Mouse (Mus musculus): Measurements from ENCODE around the gene Lypd5.
"Not testable (repeated sequence)": the region's sequence is repeated elsewhere in the genome, so short reads cannot be mapped to it uniquely, and the experiment has no call there.

Lypd5 gene

DNA sequence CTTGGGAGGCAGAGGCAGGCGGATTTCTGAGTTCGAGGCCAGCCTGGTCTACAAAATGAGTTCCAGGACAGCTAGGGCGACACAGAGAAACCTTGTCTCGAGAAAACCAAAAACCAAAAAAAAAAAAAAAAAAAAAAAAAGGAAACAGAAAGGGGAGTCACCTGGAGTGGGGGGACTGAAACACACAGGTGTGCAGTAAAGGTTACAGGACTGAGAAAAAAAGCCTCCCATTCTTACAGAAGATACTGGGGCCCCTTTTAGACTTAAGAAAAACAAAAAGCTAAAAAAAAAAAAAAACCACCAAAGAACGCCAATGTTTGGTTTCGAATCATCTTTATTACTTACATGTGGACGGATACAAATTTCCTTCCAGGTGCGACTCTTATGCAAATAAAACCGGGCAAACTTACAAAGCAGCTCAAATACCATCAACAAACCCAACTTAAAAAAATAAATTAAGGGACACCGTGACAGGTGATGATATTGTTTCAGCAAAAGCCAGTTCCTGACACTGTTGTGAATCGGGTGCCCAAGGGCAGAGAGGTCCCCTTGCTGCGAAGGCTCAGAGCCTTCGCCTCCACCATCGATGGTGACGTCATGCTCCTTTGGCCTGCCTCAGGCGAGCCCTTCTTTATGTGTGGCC, 33.9 kb downstream of the Lypd5 start:
- DNase-seq (ENCODE audit: extremely low spot score, low spot score), result no peak

DNA sequence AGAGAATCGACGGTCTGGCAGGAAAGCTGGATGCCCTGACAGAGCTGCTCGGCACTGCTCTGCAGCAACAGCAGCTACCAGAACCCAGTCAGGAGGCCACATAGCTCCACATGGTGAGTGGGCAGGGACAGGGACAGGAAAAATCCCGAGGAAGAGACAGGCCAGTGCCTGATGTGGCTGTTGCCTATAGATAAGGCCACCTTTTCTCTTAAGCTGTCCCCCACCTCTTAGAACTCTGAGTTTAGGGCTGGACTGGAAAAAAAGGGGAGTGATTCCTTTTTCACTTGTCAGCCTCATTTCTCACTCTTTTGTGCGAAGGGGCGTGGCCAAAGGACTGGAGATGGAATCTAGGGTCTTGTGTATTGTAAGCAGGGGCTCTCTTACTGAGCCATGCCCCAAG, 35.1 kb downstream of the Lypd5 start:
- no peak for DNase-seq (ENCODE audit: extremely low spot score, low spot score)

DNA sequence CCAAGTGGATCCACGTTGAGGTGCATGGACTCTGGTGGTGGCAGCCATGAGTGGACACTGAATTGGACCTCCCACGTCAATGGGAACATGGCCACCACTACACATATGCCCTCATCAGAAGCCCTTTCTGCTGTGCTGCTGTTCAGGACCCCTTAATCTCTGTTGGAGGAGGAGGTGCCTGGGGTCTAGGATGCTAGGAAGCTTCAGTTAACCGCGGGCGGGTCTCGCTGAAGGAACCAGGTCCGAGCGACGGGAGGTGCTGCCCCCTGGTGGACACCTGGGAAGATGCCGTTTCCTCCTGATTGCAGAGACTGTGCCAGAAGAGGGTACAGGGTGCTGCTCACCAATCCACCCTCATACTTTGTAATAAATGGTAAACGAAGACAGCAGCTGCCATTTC, 35.8 kb downstream of the Lypd5 start:
- peak; percentile 84 for DNase-seq (ENCODE audit: extremely low spot score, low spot score)

DNA sequence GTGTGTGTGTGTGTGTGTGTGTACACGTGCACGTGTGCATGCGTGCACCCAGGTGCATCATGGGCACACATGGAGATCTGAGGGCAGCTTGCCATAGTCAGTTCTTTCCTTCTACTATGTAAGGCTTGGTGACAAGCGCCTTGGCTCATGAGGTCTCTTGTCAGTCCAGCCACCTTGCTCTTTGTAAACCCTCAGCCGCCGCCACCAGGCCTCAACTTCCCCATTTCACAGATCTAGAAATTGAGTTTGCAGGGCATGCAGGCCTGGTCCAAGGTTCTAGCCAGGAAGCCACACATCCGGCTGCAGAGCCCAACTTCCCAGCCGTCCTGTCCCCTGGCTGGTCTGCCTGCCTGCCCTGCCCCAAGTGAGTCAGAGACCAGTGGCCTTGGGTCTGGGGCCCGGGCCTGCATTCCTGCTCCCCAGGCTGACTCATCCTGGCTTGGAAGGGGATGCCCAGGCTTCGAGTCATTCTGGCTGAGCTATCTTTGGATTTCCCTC, 38.1 kb downstream of the Lypd5 start:
- DNase-seq (ENCODE audit: extremely low spot score, low spot score), result no peak

DNA sequence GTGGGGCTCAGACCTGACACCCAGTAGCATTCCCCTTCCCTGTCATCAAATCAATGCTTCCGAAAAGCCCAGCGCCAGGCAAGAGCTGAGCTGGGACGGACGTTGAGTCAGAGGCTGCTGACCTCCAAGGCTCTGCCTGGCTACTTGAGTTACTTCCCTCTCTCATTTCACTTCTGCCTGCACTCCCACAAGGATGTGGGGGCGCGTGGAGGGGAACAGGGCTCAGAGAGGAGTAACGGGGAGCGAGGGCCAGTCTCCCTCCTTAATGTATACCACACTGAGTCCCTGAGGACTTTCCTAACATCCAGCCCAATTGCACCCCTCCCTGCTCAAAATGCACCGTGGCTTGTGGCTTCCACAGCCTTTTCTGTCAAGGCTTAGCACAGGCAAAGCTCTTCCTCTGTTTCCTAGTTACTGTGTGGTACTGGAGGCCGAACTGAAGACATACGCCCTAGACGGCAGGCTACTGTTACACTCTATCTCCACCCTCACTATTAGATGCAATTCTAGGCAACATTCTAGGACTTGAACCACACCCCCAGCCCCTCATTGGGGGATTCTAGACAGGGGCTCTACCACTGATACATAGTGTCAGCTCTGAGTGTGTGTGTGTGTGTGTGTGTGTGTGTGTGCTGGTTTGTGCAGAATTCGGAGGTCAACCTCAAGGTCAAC, 40.7 kb downstream of the Lypd5 start:
- DNase-seq (ENCODE audit: extremely low spot score, low spot score), result no peak

DNA sequence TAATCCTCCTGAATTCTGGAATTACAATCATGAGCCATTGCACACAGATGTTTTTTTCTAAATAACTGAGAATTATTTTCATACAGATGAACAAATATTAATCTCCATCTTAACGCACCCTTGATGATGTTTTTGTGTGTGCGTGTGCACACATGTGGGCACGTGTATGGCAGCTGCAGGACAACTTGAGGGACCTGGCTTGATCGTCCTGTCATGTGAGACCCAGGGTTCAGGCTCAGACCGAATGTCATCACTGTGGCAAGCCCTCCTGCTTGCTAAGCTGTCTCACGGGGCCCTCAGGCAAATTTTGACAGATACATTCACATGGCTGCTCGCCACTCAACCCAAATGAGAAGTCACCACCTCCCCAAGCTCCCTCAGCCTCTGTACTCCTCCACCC, 41.5 kb downstream of the Lypd5 start:
- DNase-seq (ENCODE audit: extremely low spot score, low spot score), result no peak

DNA sequence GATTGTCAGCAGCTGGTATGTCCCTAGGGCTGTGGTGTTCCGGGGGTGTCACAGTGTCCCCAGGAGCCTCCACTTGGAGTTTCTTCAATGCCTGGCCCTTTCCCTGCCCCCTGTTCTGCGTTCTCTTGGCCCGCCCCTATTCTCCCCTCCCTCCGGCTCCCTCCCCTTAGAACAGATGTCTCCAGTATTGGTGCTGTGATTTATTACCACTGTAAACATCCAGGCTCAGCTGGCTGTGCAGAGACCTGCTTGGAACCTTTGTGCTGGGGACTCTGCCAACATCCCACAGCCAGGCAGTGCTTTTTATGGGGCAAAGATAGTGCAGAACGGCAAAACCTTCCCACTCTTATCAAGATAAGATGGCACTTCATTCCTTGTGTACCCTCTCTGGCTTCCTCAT, 42.1 kb downstream of the Lypd5 start:
- peak; percentile 57 for DNase-seq (ENCODE audit: extremely low spot score, low spot score)

DNA sequence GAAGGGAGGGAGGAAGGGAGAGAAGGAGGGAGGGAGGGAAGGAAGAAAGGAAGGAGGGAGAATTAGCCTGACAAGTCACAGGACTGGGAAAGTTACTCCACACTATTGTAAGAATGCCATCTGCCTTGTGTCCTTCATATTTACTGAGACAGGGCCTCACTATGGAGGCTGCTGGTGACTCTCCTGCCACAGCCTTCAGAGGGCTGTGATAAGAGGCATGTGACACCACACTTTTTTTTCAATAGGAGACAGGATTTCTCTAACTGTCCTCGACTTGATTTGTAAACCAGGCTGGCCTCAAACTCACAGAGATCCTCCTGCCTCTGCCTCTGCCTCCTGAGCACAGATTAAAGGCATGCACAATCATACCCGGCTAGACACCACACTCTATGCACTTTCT, 42.7 kb downstream of the Lypd5 start:
- DNase-seq (ENCODE audit: extremely low spot score, low spot score), result no peak

DNA sequence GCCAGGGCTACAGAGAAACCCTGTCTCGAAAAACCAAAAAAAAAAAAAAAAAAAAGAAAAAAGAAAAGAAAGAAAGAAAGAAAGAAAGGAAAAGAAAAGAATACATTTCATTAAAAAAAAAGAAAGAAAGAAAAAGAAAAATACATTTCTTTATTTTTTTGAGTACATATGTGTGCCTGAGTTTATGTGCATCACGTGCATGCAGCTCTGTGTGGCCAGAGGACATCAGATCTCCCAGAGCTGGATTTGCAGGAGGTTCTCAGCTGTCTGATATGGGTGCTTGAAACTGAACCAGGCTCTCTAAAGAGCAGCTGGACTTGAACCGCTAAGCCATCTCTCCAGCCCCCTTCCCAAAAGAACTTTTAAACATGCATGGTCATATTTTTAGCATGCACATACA, 45.1 kb downstream of the Lypd5 start:
- DNase-seq (ENCODE audit: extremely low spot score, low spot score), result no peak

DNA sequence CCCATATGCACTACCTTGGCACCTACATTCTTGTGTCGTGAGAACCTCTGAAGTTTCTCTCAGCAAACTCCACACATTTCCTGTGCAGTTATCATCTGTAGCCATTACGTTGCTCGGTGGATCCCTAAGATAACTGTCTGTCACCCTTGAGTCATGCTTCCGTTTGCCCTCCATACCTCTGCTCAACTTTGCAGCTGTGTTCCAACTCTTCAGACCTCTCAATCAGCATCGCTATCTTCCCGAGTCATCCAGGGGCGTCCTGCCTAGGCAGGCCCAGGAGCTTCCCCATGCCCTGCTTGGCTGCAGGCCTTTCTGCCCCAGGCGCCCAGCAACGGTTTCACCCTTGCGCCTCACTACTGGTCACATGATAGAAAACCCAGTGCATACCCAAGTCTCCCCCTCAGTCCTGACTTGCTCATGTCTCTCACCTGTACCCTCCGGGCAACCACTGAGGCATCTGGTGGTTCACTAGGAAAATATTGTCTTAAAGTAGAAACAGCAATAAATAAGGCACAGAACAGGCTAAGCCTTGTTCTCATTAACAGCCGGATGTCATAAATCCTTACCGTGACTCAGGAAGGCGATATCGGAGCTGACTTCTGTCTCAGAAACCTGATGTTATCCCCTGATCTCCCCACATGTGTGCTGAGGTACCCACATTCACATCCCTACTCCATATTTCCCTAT, 45.6 kb downstream of the Lypd5 start:
- no peak for DNase-seq (ENCODE audit: extremely low spot score, low spot score)

DNA sequence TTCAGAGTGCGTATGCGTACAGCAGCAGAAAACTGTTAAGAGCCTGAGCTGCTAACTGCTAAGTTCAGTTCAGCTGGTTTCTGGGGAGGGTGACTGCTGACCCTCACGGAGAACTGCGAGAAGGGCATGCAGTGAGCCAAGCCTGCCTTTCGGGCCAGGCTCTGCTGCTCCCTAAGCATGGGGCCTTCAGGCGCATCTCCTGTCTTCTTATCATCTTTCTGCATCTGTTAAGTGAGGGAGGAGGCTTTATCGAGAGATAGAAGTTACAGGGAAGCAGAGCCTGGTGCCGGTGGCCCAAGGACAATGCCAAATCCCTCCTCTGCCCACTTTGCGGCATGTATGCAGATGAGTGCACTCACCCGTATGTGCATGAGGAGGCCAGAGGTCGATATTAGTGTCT, 47.8 kb downstream of the Lypd5 start:
- DNase-seq (ENCODE audit: extremely low spot score, low spot score), result no peak

DNA sequence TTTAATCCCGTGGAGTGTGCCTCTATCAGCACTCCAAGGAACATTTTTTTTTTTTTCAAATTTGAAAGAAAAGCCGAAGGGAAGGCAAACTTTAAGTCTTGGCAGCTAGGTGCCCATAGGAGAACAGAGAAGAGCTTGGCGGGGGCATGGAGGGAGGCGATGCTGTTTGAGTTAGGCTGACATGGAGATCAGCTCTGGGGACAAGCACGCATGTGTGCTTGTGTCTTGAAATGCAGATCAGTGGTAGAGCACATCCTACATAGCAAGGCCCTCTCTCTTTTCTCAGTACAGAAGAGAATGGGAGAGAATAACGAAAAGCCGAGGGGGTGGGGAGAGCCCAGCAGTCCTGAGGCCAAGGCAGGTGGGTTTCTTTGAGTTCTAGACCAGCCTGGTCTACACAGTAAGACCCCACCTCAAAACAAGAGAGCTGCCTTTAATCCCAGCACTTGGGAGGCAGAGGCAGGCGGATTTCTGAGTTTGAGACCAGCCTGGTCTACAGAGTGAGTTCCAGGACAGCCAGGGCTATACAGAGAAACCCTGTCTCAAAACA, 49.4 kb downstream of the Lypd5 start:
- DNase-seq (ENCODE audit: extremely low spot score, low spot score), result no peak

DNA sequence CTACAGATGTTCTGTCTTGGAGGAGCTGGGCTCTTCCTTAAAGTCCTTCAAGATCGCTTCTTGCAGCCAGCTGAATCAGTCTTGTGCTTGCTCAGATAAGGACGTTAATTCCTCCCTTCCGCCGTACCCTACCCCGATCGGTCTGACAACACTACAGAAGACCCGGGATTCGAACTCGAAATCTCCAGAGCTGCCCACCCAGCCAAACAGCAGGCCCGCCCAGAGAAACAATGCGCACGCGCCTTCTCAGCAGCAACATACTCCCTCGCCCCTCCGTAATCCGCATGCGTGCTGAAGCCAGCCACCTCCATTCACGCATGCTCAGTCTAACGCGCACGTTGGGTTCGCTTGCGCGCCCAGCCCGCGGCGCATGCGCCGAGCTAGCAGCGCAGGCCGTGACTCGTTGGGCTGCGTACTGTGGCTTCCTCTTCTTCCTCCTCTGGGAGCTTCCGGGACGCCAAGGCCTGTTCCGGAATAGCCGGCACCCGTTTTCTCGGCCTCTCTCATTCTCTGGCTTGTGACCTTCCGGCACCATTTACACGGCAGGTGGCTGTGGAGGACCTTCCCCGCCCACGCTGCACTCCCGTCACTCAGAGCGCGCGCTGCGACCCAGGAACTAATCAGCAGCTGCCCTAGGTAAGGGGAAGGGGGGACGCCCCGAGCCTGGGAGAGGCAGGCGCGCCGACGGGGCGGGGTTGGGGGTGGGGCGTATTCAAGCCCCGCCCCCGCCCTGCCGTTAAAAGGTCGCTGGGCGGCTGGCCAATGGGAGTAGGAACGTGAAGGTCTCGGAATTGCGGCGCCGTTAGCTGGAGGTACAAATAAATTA, 50.5 kb downstream of the Lypd5 start, which contains the start of gene Smg9:
Gene Smg9 (plus strand): TSS at position 364 of the 826 bp plus-strand sequence.
- peak; percentile 95 for DNase-seq (ENCODE audit: extremely low spot score, low spot score)

DNA sequence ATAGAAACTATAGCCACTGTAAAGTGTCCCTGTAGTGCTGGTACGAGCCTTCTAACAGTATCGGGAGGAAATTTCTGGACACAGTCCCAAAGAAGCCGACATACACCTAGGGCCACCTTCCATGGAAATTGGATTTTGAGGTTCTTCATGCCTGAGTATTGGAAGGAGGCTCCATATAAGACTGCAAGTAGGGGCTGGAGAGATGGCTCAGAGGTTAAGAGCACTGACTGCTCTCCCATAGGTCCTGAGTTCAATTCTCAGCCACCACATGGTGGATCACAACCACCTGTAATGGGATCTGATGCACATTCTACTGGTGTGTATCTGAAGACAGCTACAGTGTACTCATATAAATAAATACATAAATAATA, 51.1 kb downstream of the Lypd5 start:
- DNase-seq (ENCODE audit: extremely low spot score, low spot score), result no peak

DNA sequence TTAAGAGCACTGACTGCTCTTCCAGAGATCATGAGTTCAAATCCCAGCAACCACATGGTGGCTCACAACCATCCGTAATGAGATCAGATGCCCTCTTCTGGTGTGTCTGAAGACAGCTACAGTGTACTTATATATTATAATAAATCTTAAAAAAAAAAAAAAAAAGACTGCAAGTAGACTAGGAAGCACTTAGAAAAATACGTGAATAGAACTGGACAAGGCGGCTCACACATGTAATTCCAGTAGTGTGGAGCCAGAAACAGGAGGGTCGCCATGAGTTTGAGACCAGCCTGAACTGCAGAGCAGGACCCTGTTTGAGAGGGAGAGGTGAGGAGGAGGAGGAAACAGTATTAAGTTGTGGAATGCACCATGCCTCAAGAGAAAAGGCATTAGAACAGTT, 51.5 kb downstream of the Lypd5 start:
- DNase-seq (ENCODE audit: extremely low spot score, low spot score), result not testable (repeated sequence)

DNA sequence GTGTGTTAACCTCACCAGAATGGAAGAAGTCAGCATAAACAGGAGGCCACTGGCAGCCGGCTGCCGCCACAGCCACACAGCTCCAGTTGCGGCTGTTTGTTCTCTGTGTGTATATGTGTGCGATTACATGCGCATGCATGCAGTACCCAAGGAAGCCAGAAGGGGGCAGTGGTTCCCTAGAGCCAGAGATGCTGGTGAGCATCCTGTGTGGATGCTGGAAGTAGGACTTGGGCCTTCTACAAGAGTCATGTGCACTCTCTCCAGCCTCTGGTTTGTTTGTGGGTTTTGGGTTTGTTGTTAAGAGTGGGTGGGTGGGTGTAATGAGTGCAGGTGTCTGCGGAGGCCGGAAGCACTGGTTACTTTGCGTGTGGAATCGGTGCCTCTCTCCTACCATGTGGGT, 53.9 kb downstream of the Lypd5 start:
- no peak for DNase-seq (ENCODE audit: extremely low spot score, low spot score)

Data from neural tube, embryonic 10.5 days (tissue).